Mouse (Mus musculus) lung, embryonic 15.5 days (tissue): ENCODE data around the gene Fgfr2. TPM values are rescaled to one million over a fixed set of nuclear protein-coding genes. Genes with fewer than 3 reads are reported as not detected.

ENCODE experiments used
- ATAC-seq: fragments of 200-750 bp; cut with Nextera tagmentation; 2 replicates; pipeline ENCODE4 v1.8.0; 2017; ENCODE audit warnings: moderate number of reproducible peaks, borderline replicate concordance; ENCODE audit not compliant: low FRiP score, low TSS enrichment; ENCODE audit errors: extremely low read depth
- H3K27ac ChIP-seq: fragments of 300-500 bp; sonication (generic); 2 replicates; pipeline ENCODE4 v1.5.1; 2015; ENCODE audit warnings: moderate library complexity, mild to moderate bottlenecking, inconsistent platforms
- H3K27me3 ChIP-seq: fragments of 300-500 bp; sonication (generic); 2 replicates; pipeline ENCODE4 v1.6.1; 2015; ENCODE audit warnings: inconsistent platforms
- H3K36me3 ChIP-seq: fragments of 300-500 bp; sonication (generic); 2 replicates; pipeline ENCODE4 v1.6.1; 2015; ENCODE audit warnings: inconsistent platforms
- H3K4me1 ChIP-seq: fragments of 300-500 bp; sonication (generic); 2 replicates; pipeline ENCODE4 v1.6.1; 2015; ENCODE audit warnings: inconsistent platforms
- H3K4me2 ChIP-seq: fragments of 300-500 bp; sonication (generic); 2 replicates; pipeline ENCODE4 v1.6.1; 2015; ENCODE audit warnings: inconsistent platforms, mild to moderate bottlenecking, moderate library complexity
- H3K4me3 ChIP-seq: fragments of 300-500 bp; sonication (generic); 2 replicates; pipeline ENCODE4 v1.5.1; 2015; ENCODE audit warnings: mild to moderate bottlenecking, inconsistent platforms
- H3K9ac ChIP-seq: fragments of 300-500 bp; sonication (generic); 2 replicates; pipeline ENCODE4 v1.6.1; 2015; ENCODE audit warnings: inconsistent platforms
- H3K9me3 ChIP-seq: fragments of 300-500 bp; sonication (generic); 2 replicates; pipeline ENCODE4 v1.6.1; 2016; ENCODE audit warnings: inconsistent platforms
- WGBS: fragments of 180-500 bp; shearing (Covaris S2); methylation state at CpG from one replicate; pipeline ENCODE4 v1.1.7; 2015; 5-methylcytosine and 5-hydroxymethylcytosine counted together
- polyA plus RNA-seq: library from polyadenylated mRNA; unstranded; fragments of >200 nt; fragmentation: Nextera tagmentation; extraction: Ambion mirVana; gene quantifications from 2 replicates; pipeline ENCODE4 v1.2.1, GENCODE M21; 2015

The Fgfr2 gene
- polyA plus RNA-seq, 1 experiment from 2014 or later, result 160 TPM

DNA sequence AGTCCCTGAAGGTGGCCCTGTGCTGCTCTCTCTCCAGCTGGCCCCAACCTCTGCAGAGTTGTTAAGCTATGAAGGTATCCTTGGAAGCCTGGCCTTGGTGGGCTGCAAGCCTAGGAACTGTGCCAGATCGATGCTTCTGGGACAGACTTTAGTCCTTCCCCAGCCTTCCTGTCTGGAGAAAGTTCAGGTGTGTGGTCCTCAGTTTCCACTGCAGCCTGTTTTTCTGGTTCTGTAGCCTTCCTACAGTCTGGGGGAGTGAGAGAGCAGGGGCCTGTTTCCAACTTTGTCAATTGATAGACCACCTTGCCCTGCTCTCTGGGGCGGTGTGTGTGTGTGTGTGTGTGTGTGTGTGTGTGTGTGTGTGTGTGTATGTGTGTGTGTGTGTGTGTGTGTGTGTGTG is 2431.2 kb downstream of the Fgfr2 start:
- Histone ChIP-seq H3K4me3 (no peak overlapping the region), H3K9me3 (no peaks in the 10 kb centered on the region), H3K4me2 (peak overlapping the region; percentile 88), H3K27me3 (no peaks in the 10 kb centered on the region), H3K4me1 (peaks cover 60% of the 10 kb centered on the region), H3K9ac (peak overlapping the region; percentile 19; the same call in 1 of the 2 replicates), H3K36me3 (no peaks in the 10 kb centered on the region), H3K27ac (peak overlapping the region; percentile 90)
- 19% methylated on average over 2 of the region's 2 CpGs for WGBS
- ATAC-seq, result no peak

DNA sequence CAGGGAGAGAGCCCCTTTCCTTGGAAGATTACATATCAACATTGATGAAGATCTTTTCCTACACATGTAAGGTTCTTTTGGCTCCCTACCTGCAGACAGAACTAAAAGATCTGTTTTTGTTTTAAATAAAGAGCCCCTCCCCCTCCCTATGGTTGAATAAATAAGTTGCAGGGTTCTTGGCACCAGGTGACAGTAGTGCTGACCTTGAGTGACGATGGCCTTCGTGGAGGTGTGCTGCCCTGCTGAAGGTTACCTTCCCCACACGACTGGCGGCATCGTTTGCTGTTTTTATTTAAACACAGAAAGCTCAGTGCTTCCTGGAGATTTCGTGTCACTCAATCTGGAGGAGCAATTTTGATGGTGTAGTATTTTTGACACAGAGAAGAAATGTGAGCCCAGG is 2432.3 kb downstream of the Fgfr2 start:
- no peaks in the 10 kb centered on the region for H3K9me3 ChIP-seq
- H3K4me1 ChIP-seq, result peaks cover 53% of the 10 kb centered on the region
- H3K27me3 ChIP-seq, result no peaks in the 10 kb centered on the region
- H3K4me3 ChIP-seq, result no peak overlapping the region
- no peak overlapping the region for H3K4me2 ChIP-seq
- no peaks in the 10 kb centered on the region for H3K36me3 ChIP-seq
- ATAC-seq, result no peak
- WGBS, result 59% methylated on average over 6 of the region's 6 CpGs
- no peak overlapping the region for H3K9ac ChIP-seq
- 0 out of 2 replicates have a peak overlapping the region, but pooled peaks have one; percentile 0 for H3K27ac ChIP-seq

- Histone ChIP-seq H3K4me2 (no peak overlapping the region), H3K4me1 (peaks cover 32% of the 10 kb centered on the region), H3K4me3 (no peak overlapping the region), H3K27ac (peak overlapping the region; percentile 41), H3K9ac (no peak overlapping the region), H3K9me3 (no peaks in the 10 kb centered on the region), H3K27me3 (no peaks in the 10 kb centered on the region), H3K36me3 (no peaks in the 10 kb centered on the region)
- 75% methylated on average over 4 of the region's 4 CpGs for WGBS
- no peak for ATAC-seq
Observed at GRCm38 (mm10) chr7:130688601-130689000, 2434.5 kb downstream of the Fgfr2 start.

DNA sequence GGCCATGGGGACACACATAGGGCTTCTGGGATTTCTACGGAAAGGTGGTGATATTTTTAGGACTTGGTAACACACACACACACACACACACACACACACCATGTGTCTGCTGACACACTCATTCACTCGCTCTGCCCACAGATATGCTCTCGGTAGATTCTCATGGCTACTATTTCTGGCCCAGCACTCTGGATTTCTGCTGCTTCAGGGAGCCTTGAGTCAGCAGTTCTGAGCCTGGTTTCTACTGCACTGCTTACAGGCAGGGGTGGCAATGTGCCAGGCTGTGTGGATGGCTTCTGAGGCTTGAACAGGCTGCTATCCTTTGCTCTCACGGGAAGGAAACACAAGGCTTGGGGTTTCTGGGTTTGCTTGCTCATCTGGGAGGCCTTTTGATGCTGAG is 2441.4 kb downstream of the Fgfr2 start:
- no peak overlapping the region for H3K4me2 ChIP-seq
- H3K9ac ChIP-seq, result no peak overlapping the region
- no peak overlapping the region for H3K4me3 ChIP-seq
- H3K27ac ChIP-seq, result no peak overlapping the region
- 40% methylated on average over 4 of the region's 4 CpGs for WGBS
- H3K4me1 ChIP-seq, result peaks cover 13% of the 10 kb centered on the region
- H3K36me3 ChIP-seq, result no peaks in the 10 kb centered on the region
- no peak for ATAC-seq
- H3K27me3 ChIP-seq, result no peaks in the 10 kb centered on the region
- no peaks in the 10 kb centered on the region for H3K9me3 ChIP-seq

DNA sequence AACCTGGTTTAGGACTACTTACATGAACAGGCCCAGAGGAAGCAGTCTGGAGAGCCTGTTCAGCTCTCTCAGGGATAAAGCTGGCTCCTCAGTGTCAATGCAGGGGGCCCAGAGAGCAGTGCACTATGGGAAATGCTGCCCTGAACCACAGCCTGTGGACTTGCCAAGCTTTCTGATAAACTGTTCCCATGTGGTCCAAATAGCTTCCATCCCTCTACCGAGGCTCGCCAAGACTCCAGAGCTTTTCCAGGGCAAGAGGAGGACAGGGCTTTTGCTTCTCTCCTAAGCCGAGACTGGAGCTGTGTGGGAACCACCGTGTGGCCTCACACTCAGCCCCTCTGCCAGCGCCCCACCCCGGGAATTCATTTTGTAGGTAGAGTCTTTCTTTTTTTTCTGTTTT is 2444.7 kb downstream of the Fgfr2 start:
- WGBS, result 78% methylated on average over 6 of the region's 6 CpGs
- Histone ChIP-seq H3K36me3 (peaks cover 5% of the 10 kb centered on the region; the same call in 1 of the 2 replicates), H3K27me3 (no peaks in the 10 kb centered on the region), H3K9me3 (no peaks in the 10 kb centered on the region), H3K9ac (no peak overlapping the region), H3K27ac (no peak overlapping the region), H3K4me2 (no peak overlapping the region), H3K4me1 (peaks cover 30% of the 10 kb centered on the region), H3K4me3 (no peak overlapping the region)
- ATAC-seq, result no peak

- Histone ChIP-seq H3K9ac (no peak overlapping the region), H3K4me1 (peaks cover 32% of the 10 kb centered on the region), H3K27me3 (no peaks in the 10 kb centered on the region), H3K4me3 (no peak overlapping the region), H3K36me3 (peaks cover 5% of the 10 kb centered on the region; the same call in 1 of the 2 replicates), H3K9me3 (no peaks in the 10 kb centered on the region), H3K27ac (no peak overlapping the region), H3K4me2 (no peak overlapping the region)
- WGBS, result 77% methylated on average over 12 of the region's 12 CpGs
- ATAC-seq, result no peak
Observed at GRCm38 (mm10) chr7:130677541-130678274, 2445.4 kb downstream of the Fgfr2 start.

DNA sequence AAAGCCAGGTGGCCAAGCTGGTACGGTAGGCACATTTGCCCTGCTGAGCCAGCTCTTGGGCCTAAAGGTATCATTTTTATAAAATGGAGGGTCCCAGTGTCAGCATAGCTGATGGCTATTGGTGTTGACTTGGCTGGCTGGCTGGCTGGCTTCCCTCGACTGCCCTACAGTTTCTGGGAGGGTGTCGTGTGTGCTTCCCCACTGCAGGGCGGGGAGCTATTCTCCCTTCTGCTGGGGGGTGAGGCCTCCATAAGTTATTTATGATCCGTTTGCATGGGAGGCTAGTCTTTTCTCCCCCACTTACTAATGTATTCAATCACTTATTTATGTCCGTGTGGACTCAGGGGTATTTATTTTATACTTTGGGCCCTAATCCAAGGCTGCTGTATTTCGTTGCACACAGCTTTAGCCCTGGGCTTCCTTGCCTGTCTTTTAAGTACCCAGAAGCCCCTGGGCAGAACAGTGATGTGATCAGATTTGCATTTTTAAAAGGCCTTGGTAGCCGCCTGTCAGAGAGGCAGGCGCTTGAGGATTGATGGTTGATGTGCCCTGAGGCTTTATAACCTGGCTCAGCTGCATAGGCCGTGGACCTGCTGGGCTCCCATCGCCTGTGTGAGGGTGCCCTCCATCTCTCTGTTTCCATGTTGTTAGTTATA is 2446.1 kb downstream of the Fgfr2 start:
- 61% methylated on average over 11 of the region's 11 CpGs for WGBS
- Histone ChIP-seq H3K4me2 (no peak overlapping the region), H3K4me3 (no peak overlapping the region), H3K9ac (no peak overlapping the region), H3K36me3 (peaks cover 5% of the 10 kb centered on the region; the same call in 1 of the 2 replicates), H3K9me3 (no peaks in the 10 kb centered on the region), H3K27me3 (no peaks in the 10 kb centered on the region), H3K4me1 (peaks cover 29% of the 10 kb centered on the region), H3K27ac (no peak overlapping the region)
- no peak for ATAC-seq

DNA sequence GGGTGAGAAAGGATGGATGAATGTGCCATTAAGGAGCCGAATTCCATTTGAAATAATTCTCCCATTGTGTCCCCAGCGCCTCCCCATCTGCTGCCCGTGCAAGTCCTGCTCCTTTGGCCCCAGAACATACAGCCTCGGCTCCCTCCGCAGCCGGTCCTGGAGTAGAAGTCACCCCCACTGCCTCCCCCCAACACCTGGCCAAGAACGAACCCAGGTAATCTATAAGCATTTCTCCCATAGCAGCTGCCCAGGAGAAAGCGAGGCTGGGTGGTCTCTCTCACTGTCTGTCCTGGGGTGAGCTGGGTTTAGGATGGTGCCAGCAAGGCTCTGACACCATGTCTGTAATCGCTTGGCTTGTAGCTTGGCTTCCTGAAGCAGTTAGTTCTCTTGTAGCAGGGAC is 2448.6 kb downstream of the Fgfr2 start:
- H3K36me3 ChIP-seq, result peaks cover 5% of the 10 kb centered on the region; the same call in 1 of the 2 replicates
- no peak overlapping the region for H3K4me2 ChIP-seq
- 53% methylated on average over 9 of the region's 9 CpGs for whole genome bisulfite sequencing
- ATAC-seq, result no peak
- peaks cover 48% of the 10 kb centered on the region for H3K4me1 ChIP-seq
- no peak overlapping the region for H3K4me3 ChIP-seq
- no peaks in the 10 kb centered on the region for H3K9me3 ChIP-seq
- H3K9ac ChIP-seq, result no peak overlapping the region
- H3K27me3 ChIP-seq, result no peaks in the 10 kb centered on the region
- peak overlapping the region; percentile 2; the same call in 1 of the 2 replicates for H3K27ac ChIP-seq

GRCm38 (mm10) chr7:130673169-130674033 is 2449.7 kb downstream of the Fgfr2 start:
- H3K9me3 ChIP-seq, result no peaks in the 10 kb centered on the region
- H3K4me1 ChIP-seq, result peaks cover 59% of the 10 kb centered on the region
- no peak overlapping the region for H3K4me3 ChIP-seq
- H3K36me3 ChIP-seq, result peaks cover 5% of the 10 kb centered on the region; the same call in 1 of the 2 replicates
- H3K27me3 ChIP-seq, result no peaks in the 10 kb centered on the region
- 62% methylated on average over 9 of the region's 9 CpGs for WGBS
- peak; percentile 38; the same call in 1 of the 2 replicates for ATAC-seq
- H3K4me2 ChIP-seq, result no peak overlapping the region
- peak overlapping the region; percentile 54 for H3K27ac ChIP-seq
- H3K9ac ChIP-seq, result no peak overlapping the region

DNA sequence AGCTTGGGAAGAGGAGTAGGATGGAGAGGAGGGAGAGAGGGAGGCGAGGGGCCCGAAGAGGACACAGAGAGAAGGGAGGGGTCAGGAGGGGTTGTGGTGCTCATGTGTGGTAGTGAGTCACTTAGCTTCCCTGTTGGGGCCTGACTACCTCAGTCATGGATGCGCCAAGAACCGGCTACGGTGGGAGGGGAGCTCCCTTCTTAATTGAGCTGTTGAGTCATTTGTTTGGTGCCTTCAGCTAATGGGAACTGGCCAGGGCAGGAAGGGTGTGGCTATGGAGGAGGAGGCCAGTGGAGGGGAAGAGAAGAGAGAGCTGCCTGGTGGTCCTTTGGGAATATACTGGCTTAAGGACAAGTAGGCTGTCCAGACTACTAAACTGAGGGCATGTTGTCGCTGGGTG is 2451.8 kb downstream of the Fgfr2 start:
- H3K4me1 ChIP-seq, result peaks cover 57% of the 10 kb centered on the region
- H3K4me2 ChIP-seq, result no peak overlapping the region
- H3K4me3 ChIP-seq, result no peak overlapping the region
- no peak overlapping the region for H3K9ac ChIP-seq
- H3K27me3 ChIP-seq, result no peaks in the 10 kb centered on the region
- H3K27ac ChIP-seq, result no peak overlapping the region
- ATAC-seq, result no peak
- 66% methylated on average over 6 of the region's 6 CpGs for WGBS
- peaks cover 3% of the 10 kb centered on the region; the same call in 1 of the 2 replicates for H3K36me3 ChIP-seq
- H3K9me3 ChIP-seq, result no peaks in the 10 kb centered on the region

GRCm38 (mm10) chr7:130670358-130670757 is 2452.8 kb downstream of the Fgfr2 start:
- H3K9me3 ChIP-seq, result no peaks in the 10 kb centered on the region
- no peak overlapping the region for H3K4me2 ChIP-seq
- peak; percentile 19; the same call in 1 of the 2 replicates for ATAC-seq
- 0 out of 2 replicates have a peak, but pooled peaks cover 2% of the 10 kb centered on the region for H3K36me3 ChIP-seq
- peak overlapping the region; percentile 76 for H3K27ac ChIP-seq
- 38% methylated on average over 4 of the region's 4 CpGs for WGBS
- peaks cover 57% of the 10 kb centered on the region for H3K4me1 ChIP-seq
- no peak overlapping the region for H3K9ac ChIP-seq
- no peak overlapping the region for H3K4me3 ChIP-seq
- H3K27me3 ChIP-seq, result no peaks in the 10 kb centered on the region
